Comparison of ENCODE assay signal across 19 mouse cellular contexts in genomic region chr17:31983491-31983890, GRCm38 (mm10). TPM values are rescaled to one million over a fixed set of nuclear protein-coding genes. Genes with fewer than 3 reads are reported as not detected.
DNase-seq lines count a peak whose midpoint lies in the region; ATAC-seq and TF ChIP-seq lines count a peak whose summit lies in the region.
"Had no signal": no experiment of that assay in that cellular context is flagged by ENCODE, and none has a peak within 500 bp of the region (broad histone marks: within the 10 kb centered on the region; RNA-seq: fewer than 3 reads in every experiment).

No protein-coding gene starts in this region.

- ATAC-seq in heart, postnatal 0 days (ENCODE audit: insufficient read depth, low read depth) = no peak
- no peak for ATAC-seq in lung, embryonic 16.5 days (ENCODE audit: low read depth)
- no peak for ATAC-seq in erythroid progenitor cell, adult 5-6 weeks (replicated peaks; ENCODE audit: low FRiP score, poor library complexity, severe bottlenecking)
- ATAC-seq: intestine, embryonic 15.5 days; midbrain, embryonic 16.5 days had no signal

- no peak overlapping the region for H3K4me2 ChIP-seq in heart, postnatal 0 days (ENCODE audit: low read depth, low read length)
- no peak overlapping the region for H3K4me2 ChIP-seq in lung, embryonic 16.5 days (ENCODE audit: low read depth, low read length)
- H3K4me2 ChIP-seq in myocyte (ENCODE audit: low read depth) = peak overlapping the region; percentile 60
- H3K4me2 ChIP-seq: forebrain, embryonic 12.5 days; intestine, embryonic 15.5 days; liver, embryonic 11.5 days; neural tube, embryonic 12.5 days had no signal

- WGBS in heart, postnatal 0 days = 49% methylated on average over 3 of the region's 3 CpGs
- 38% methylated on average over 3 of the region's 3 CpGs for WGBS in lung, embryonic 16.5 days

- H3K27me3 ChIP-seq in heart, postnatal 0 days (ENCODE audit: control insufficient read depth, insufficient read depth, low read length) = no peaks in the 10 kb centered on the region
- no peaks in the 10 kb centered on the region for H3K27me3 ChIP-seq in lung, embryonic 16.5 days (ENCODE audit: control insufficient read depth, insufficient read depth, low read depth, low read length)
- no peaks in the 10 kb centered on the region for H3K27me3 ChIP-seq in myocyte (ENCODE audit: control insufficient read depth, insufficient read depth, insufficient read length)
- H3K27me3 ChIP-seq: forebrain, embryonic 12.5 days; intestine, embryonic 15.5 days; neural tube, embryonic 12.5 days had no signal

- H3K4me3 ChIP-seq in heart, postnatal 0 days (ENCODE audit: low read depth, low read length) = no peak overlapping the region
- no peak overlapping the region for H3K4me3 ChIP-seq in lung, embryonic 16.5 days (ENCODE audit: low read length)
- H3K4me3 ChIP-seq in myocyte = no peak overlapping the region
- H3K4me3 ChIP-seq: forebrain, embryonic 12.5 days; intestine, embryonic 15.5 days; neural tube, embryonic 12.5 days had no signal

- DNase-seq in heart, postnatal 0 days (ENCODE audit: low spot score) = no peak
- no peak for DNase-seq in heart, postnatal 10 days
- DNase-seq in lung, postnatal 4 days = no peak
- peak; percentile 45 for DNase-seq in embryo, embryonic 10.5 days (ENCODE audit: low spot score)
- DNase-seq in frontal cortex, adult 2 months (ENCODE audit: extremely low spot score in 1 of 2, low spot score in 1 of 2) = no peak
- DNase-seq: adrenal gland, adult 8-10 months; cerebellum, adult 8-10 months; layer of hippocampus, adult 9-11 months; right cerebral cortex, postnatal 4 days had no signal

- H3K9me3 ChIP-seq in heart, postnatal 0 days (replicated peaks; ENCODE audit: control insufficient read depth, low read length) = no peaks in the 10 kb centered on the region
- H3K9me3 ChIP-seq in lung, embryonic 16.5 days (ENCODE audit: control insufficient read depth, low read length) = no peaks in the 10 kb centered on the region
- H3K9me3 ChIP-seq: forebrain, embryonic 12.5 days; G1E; intestine, embryonic 15.5 days; neural tube, embryonic 12.5 days had no signal

- H3K27ac ChIP-seq in heart, postnatal 0 days (ENCODE audit: low read depth) = 0 out of 2 replicates have a peak overlapping the region, but pooled peaks have one; percentile 17
- peak overlapping the region; percentile 88 for H3K27ac ChIP-seq in lung, embryonic 16.5 days (ENCODE audit: low read length)
- H3K27ac ChIP-seq: forebrain, embryonic 12.5 days; intestine, embryonic 15.5 days; neural tube, embryonic 12.5 days had no signal

- H3K9ac ChIP-seq in heart, postnatal 0 days (replicated peaks; ENCODE audit: low read depth, low read length) = no peak overlapping the region
- peak overlapping the region; percentile 4 for H3K9ac ChIP-seq in lung, embryonic 16.5 days (ENCODE audit: low read length)
- H3K9ac ChIP-seq: forebrain, embryonic 12.5 days; intestine, embryonic 15.5 days; neural tube, embryonic 12.5 days had no signal

- intact Hi-C loops in heart, postnatal 10 days (cut with DNase I) = no loop called here

- H3K4me1 ChIP-seq in heart, postnatal 0 days (ENCODE audit: control insufficient read depth, insufficient read depth) = no peaks in the 10 kb centered on the region; the same call in 1 of the 2 replicates
- H3K4me1 ChIP-seq in lung, embryonic 16.5 days (replicated peaks; ENCODE audit: control insufficient read depth, insufficient read depth, low read length) = peaks cover 33% of the 10 kb centered on the region
- H3K4me1 ChIP-seq: forebrain, embryonic 12.5 days; neural tube, embryonic 12.5 days had no signal

- H3K36me3 ChIP-seq in heart, postnatal 0 days (replicated peaks; ENCODE audit: control insufficient read depth, insufficient read depth, low read length) = no peaks in the 10 kb centered on the region
- H3K36me3 ChIP-seq in lung, embryonic 16.5 days (ENCODE audit: control insufficient read depth, insufficient read depth, low read length) = no peaks in the 10 kb centered on the region
- H3K36me3 ChIP-seq in myocyte (ENCODE audit: control insufficient read depth, insufficient read depth) = no peaks in the 10 kb centered on the region
- H3K36me3 ChIP-seq: forebrain, embryonic 12.5 days; G1E; intestine, embryonic 15.5 days; neural tube, embryonic 12.5 days had no signal

- H3K79me2 ChIP-seq in myocyte (ENCODE audit: control insufficient read depth, insufficient read depth) = no peaks in the 10 kb centered on the region

- TF ChIP-seq EP300 in heart, postnatal 0 days (IDR thresholded peaks at IDR 0.05; ENCODE audit: low read depth) = no peak

- TF ChIP-seq CTCF in heart, postnatal 0 days (IDR thresholded peaks at IDR 0.05; ENCODE audit: low read depth) = no peak

- TF ChIP-seq POLR2A in myocyte (IDR thresholded peaks at IDR 0.05; ENCODE audit: insufficient read length, low read depth) = no peak

- H3ac ChIP-seq in myocyte (ENCODE audit: control insufficient read depth, insufficient read length) = no peak overlapping the region

TF ChIP-seq in myocyte, 11 proteins besides CTCF, POLR2A, EP300 and RAD21:
- TF ChIP-seq USF1 (IDR thresholded peaks at IDR 0.05; ENCODE audit: low read depth) = no peak
- no peak for TF ChIP-seq E2F4 (IDR thresholded peaks at IDR 0.05; ENCODE audit: insufficient read depth)
- no peak for TF ChIP-seq POLR2AphosphoS2 (IDR thresholded peaks at IDR 0.05; ENCODE audit: insufficient read length, low read depth)
- no peak for TF ChIP-seq REST (IDR thresholded peaks at IDR 0.05; ENCODE audit: insufficient read depth, insufficient read length)
- no peak for TF ChIP-seq TCF3 (IDR thresholded peaks at IDR 0.05; ENCODE audit: insufficient read length, low read depth)
- TF ChIP-seq TCF12 (IDR thresholded peaks at IDR 0.05; ENCODE audit: insufficient read depth, poor library complexity, severe bottlenecking) = no peak
- no peak for TF ChIP-seq MAX (IDR thresholded peaks at IDR 0.05; ENCODE audit: low read depth)
- TF ChIP-seq SRF (IDR thresholded peaks at IDR 0.05; ENCODE audit: control insufficient read depth, insufficient read length, low read depth) = no peak
- TF ChIP-seq CEBPB (IDR thresholded peaks at IDR 0.05; ENCODE audit: insufficient read depth, poor library complexity, severe bottlenecking) = no peak
- TF ChIP-seq MYOD1 (IDR thresholded peaks at IDR 0.05; ENCODE audit: control insufficient read depth in 1 of 3, insufficient read length in 2 of 3, low read depth in 2 of 3) = no peak
- TF ChIP-seq MYOG (IDR thresholded peaks at IDR 0.05; ENCODE audit: control insufficient read depth in 1 of 3, insufficient read depth in 1 of 3, insufficient read length in 2 of 3, low read depth in 2 of 3) = no peak
TF ChIP-seq in myocyte: peak in this region for 0.

RNA-seq across cellular contexts. Expression of gene Rrp1b, which starts 52.4 kb away (rescaled TPM):
- total RNA-seq in heart, postnatal 0 days (2014; rRNA removed; ENCODE audit: low replicate concordance) = 37.1 and 59.7 TPM in 2 replicates
- 14.8 and 16.5 TPM in 2 replicates for polyA plus RNA-seq in heart, postnatal 0 days (2015; fragmentation: Nextera tagmentation; extraction: Ambion mirVana)
- 10 to 100 TPM in 1 of 2 experiments, 1 to 10 TPM in 1; 9.4 to 13.1 TPM for total RNA-seq in heart, postnatal 10 days (2021)
- polyA plus RNA-seq in lung, embryonic 16.5 days (2015; fragmentation: Nextera tagmentation; extraction: Ambion mirVana) = 53.4 and 58.5 TPM in 2 replicates
- polyA plus RNA-seq in myocyte (2012; fragmentation: generic; extraction: Trizol) = 13.1 TPM
- polyA plus RNA-seq in frontal cortex, adult 2 months (2012; rRNA removed) = 19.3 and 23.5 TPM in 2 replicates
- total RNA-seq in erythroid progenitor cell, adult 5-6 weeks (2015; ENCODE audit: low replicate concordance) = 4.0 and 8.8 TPM in 2 replicates
- 1.5 and 5.4 TPM in 2 replicates for total RNA-seq in erythroid progenitor cell, adult 5-6 weeks (2017; ENCODE audit: low replicate concordance)

RNA-seq across cellular contexts. Expression of gene Hsf2bp, which starts 52.7 kb away (rescaled TPM):
- not detected in 2 replicates for total RNA-seq in heart, postnatal 0 days (2014; rRNA removed; ENCODE audit: low replicate concordance)
- polyA plus RNA-seq in heart, postnatal 0 days (2015; fragmentation: Nextera tagmentation; extraction: Ambion mirVana) = 0.19 and 0.29 TPM in 2 replicates
- total RNA-seq in heart, postnatal 10 days (2021) = under 1 TPM; 0.69 to 0.97 TPM
- polyA plus RNA-seq in lung, embryonic 16.5 days (2015; fragmentation: Nextera tagmentation; extraction: Ambion mirVana) = 0.57 and 0.87 TPM in 2 replicates
- 4.9 TPM for polyA plus RNA-seq in myocyte (2012; fragmentation: generic; extraction: Trizol)
- 0.30 and 0.67 TPM in 2 replicates for polyA plus RNA-seq in frontal cortex, adult 2 months (2012; rRNA removed)
- not detected in 2 replicates for total RNA-seq in erythroid progenitor cell, adult 5-6 weeks (2015; ENCODE audit: low replicate concordance)
- not detected in 2 replicates for total RNA-seq in erythroid progenitor cell, adult 5-6 weeks (2017; ENCODE audit: low replicate concordance)
- total RNA-seq: G1E; megakaryocyte, adult 5-6 weeks had no signal
- polyA plus RNA-seq: G1E had no signal
